Mouse (Mus musculus) heart, adult 2 months (tissue): ENCODE results near the gene Zcchc9.

Source experiments
- EP300 ChIP-seq: fragments of 200-500 bp; IDR thresholded peaks from 2 replicates; pipeline ENCODE4 v1.6.1; 2011; ENCODE audit warnings: low read depth, low read length, control low read depth; ENCODE audit not compliant: insufficient read depth
- POLR2A ChIP-seq: fragments of 200-500 bp; IDR thresholded peaks from 2 replicates; pipeline ENCODE4 v1.6.1; 2011; ENCODE audit warnings: mild to moderate bottlenecking, low read depth, low read length, control low read depth; ENCODE audit not compliant: insufficient read depth

DNA sequence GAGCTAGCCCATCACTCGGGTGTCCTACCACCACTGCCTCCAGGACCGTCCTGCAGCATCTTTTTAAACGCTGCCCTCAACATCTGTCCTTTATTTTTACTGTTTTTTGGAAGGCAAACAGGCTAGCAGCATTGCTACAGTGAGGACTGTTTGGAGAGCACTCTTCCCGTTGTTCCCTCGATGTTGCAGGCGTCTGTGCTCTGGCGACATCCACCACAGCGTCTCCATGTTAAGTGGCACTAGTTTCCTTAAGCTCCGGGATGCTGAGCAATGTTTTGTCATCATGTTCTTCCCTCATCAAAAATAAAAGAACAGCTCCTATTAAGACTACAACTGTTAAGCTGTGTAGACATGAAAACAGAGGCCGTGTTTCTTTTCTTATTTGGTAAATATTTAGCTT, 11.9 kb downstream of the Zcchc9 start:
- TF ChIP-seq EP300 (no peak), POLR2A (no peak)
